Mouse (Mus musculus): ENCODE data around the gene Hspa4. TPM values are rescaled to one million over a fixed set of nuclear protein-coding genes. Genes with fewer than 3 reads are reported as not detected.

The Hspa4 gene
- polyA plus RNA-seq, 1 experiment from 2014 or later = 85.2 TPM

DNA sequence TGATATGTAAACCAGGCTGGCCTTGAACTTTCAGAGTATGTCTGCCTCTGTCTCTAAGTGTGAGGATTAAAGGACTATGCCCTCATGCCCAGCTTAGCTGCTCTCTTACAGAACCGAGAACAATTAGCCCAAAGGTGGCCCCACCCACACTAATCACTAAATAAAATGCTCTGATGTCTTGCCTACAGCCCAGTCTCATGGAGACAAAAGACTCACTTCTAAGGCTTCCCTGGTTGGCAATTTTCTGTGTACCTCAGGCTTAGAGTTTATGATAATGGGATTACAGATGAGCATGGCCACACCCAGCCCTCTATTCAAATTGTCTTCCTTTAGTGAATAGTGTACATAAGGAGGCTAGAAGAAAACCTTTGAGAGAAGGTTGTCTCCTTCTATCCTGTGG, 11.1 kb upstream of the Hspa4 start:
- WGBS = 50% methylated on average over 1 of the region's 1 CpGs
- H3K4me1 ChIP-seq (ENCODE audit: control insufficient read depth, insufficient read depth, low read length) = peaks cover 21% of the 10 kb centered on the region
- no peaks in the 10 kb centered on the region for H3K9me3 ChIP-seq (ENCODE audit: control insufficient read depth, low read length)
- no peak overlapping the region for H3K27ac ChIP-seq (ENCODE audit: low read length)
- ATAC-seq = no peak
- no peak overlapping the region for H3K9ac ChIP-seq (ENCODE audit: low read depth, low read length)
- no peak overlapping the region for H3K4me2 ChIP-seq (ENCODE audit: low read depth, low read length)
- no peak overlapping the region for H3K4me3 ChIP-seq (ENCODE audit: low read length)
- H3K36me3 ChIP-seq (ENCODE audit: control insufficient read depth, insufficient read depth, low read length) = no peaks in the 10 kb centered on the region
- H3K27me3 ChIP-seq (replicated peaks; ENCODE audit: control insufficient read depth, insufficient read depth, low read length) = no peaks in the 10 kb centered on the region

DNA sequence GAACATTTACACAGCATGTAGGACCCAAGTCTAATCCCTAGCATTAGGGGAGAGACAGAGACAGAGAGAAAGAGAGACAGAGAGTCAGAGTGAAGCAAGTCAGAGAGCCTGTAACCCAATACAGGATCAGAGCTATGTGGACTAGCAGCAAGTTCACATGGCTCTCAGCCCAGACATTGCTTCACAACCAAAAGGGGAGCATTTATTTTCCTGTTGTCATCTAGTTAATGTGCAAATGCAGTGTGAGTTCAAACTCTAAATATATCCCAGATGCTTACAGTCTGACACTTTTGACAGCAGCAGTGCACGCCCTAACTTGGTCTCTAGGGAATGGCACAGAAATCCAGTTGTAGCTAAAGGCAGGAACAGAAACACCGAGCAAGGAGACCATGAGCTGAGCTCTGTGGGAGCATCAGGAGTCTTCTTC, 8.6 kb upstream of the Hspa4 start:
- ATAC-seq = peak; percentile 63
- 45% methylated on average over 2 of the region's 2 CpGs for WGBS
- no peaks in the 10 kb centered on the region for H3K9me3 ChIP-seq (ENCODE audit: control insufficient read depth, low read length)
- peaks cover 21% of the 10 kb centered on the region for H3K4me1 ChIP-seq (ENCODE audit: control insufficient read depth, insufficient read depth, low read length)
- H3K36me3 ChIP-seq (ENCODE audit: control insufficient read depth, insufficient read depth, low read length) = no peaks in the 10 kb centered on the region
- H3K4me3 ChIP-seq (ENCODE audit: low read length) = no peak overlapping the region
- H3K27me3 ChIP-seq (replicated peaks; ENCODE audit: control insufficient read depth, insufficient read depth, low read length) = no peaks in the 10 kb centered on the region
- H3K27ac ChIP-seq (ENCODE audit: low read length) = peak overlapping the region; percentile 87
- H3K9ac ChIP-seq (ENCODE audit: low read depth, low read length) = no peak overlapping the region
- no peak overlapping the region for H3K4me2 ChIP-seq (ENCODE audit: low read depth, low read length)

DNA sequence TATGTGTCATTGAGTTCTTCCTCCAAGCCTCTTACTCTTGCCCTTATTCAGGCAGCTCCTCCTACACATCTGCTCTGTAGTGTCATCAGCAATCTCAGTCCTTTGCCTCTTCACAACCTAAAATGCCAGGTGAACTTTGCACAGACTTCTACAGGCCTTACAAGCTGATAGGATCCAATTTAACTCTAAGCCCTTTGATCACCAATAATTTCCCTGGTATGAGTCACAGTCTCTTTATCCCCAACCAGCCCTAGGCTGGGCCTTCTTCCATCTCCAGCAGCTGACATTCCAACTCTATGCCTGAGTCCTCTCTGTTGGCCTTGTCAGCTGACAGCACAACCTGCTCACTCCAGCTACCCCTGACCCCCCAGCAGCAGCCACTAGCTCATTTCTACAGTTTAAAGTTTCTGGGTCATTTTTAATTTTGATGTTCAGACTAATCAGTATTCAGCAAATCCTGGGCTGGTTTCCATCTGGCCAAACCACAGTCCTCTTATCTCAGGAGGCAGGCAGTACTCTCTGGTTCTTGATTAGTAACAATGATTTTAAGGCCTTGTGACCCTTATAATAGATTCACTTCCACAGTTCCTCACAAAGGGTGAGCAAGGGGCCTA, 8.1 kb upstream of the Hspa4 start:
- Histone ChIP-seq H3K4me1 (ENCODE audit: control insufficient read depth, insufficient read depth, low read length) (peaks cover 21% of the 10 kb centered on the region), H3K9me3 (ENCODE audit: control insufficient read depth, low read length) (no peaks in the 10 kb centered on the region), H3K4me3 (ENCODE audit: low read length) (no peak overlapping the region), H3K27ac (ENCODE audit: low read length) (peak overlapping the region; percentile 87), H3K4me2 (ENCODE audit: low read depth, low read length) (no peak overlapping the region), H3K9ac (ENCODE audit: low read depth, low read length) (no peak overlapping the region), H3K36me3 (ENCODE audit: control insufficient read depth, insufficient read depth, low read length) (no peaks in the 10 kb centered on the region), H3K27me3 (replicated peaks; ENCODE audit: control insufficient read depth, insufficient read depth, low read length) (no peaks in the 10 kb centered on the region)
- peak; percentile 85 for ATAC-seq

DNA sequence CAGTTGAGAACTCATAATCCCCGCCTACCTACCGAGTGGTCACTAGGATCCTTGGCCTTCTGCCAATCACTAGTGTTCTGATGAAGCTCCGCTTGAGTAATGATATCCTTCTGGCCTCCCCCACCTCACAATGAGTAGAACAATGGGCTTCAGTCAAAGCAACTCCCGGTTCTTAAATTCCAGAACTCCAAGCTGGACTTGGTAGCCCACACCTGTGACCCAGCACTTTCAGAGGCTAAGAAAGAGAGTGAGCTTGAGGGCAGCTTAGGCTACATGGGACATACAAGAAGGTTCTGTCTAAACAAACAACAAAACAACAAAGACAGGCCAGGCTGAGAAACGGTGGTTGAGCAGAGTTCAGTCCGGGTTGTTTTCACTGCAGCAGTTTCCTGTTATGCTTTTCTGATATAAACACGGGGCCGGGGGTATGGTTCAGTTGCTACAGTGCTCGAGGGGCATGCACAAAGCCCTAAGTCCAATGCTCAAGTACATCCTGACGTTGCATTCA, 7.4 kb upstream of the Hspa4 start:
- Histone ChIP-seq H3K4me2 (ENCODE audit: low read depth, low read length) (no peak overlapping the region), H3K36me3 (ENCODE audit: control insufficient read depth, insufficient read depth, low read length) (no peaks in the 10 kb centered on the region), H3K27ac (ENCODE audit: low read length) (peak overlapping the region; percentile 87), H3K4me3 (ENCODE audit: low read length) (no peak overlapping the region), H3K27me3 (replicated peaks; ENCODE audit: control insufficient read depth, insufficient read depth, low read length) (no peaks in the 10 kb centered on the region), H3K4me1 (ENCODE audit: control insufficient read depth, insufficient read depth, low read length) (peaks cover 21% of the 10 kb centered on the region), H3K9me3 (ENCODE audit: control insufficient read depth, low read length) (no peaks in the 10 kb centered on the region), H3K9ac (ENCODE audit: low read depth, low read length) (no peak overlapping the region)
- peak; percentile 27; the same call in 1 of the 2 replicates for ATAC-seq
- WGBS = 49% methylated on average over 10 of the region's 10 CpGs

DNA sequence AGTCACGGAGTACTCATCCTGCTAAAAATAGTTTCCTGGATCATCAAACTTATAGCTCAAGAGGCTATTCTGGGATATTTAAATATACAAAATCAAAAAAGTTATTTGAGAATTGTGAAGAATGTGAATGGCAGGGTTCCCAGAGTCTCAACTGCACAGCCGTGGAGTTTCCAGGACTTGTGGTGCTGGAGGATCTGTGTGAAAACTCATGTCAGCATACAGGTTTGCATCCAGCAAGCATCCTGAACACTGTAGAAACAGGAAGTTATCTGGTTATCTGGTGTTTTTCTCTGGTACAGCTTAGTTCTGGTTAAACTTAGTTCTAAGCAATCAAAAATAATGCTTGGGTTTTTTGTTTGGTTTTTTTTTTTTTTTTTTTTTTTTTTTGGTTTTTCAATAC, 6.7 kb upstream of the Hspa4 start:
- Histone ChIP-seq H3K9ac (ENCODE audit: low read depth, low read length) (no peak overlapping the region), H3K27me3 (replicated peaks; ENCODE audit: control insufficient read depth, insufficient read depth, low read length) (no peaks in the 10 kb centered on the region), H3K4me2 (ENCODE audit: low read depth, low read length) (no peak overlapping the region), H3K9me3 (ENCODE audit: control insufficient read depth, low read length) (no peaks in the 10 kb centered on the region), H3K4me1 (ENCODE audit: control insufficient read depth, insufficient read depth, low read length) (peaks cover 21% of the 10 kb centered on the region), H3K36me3 (ENCODE audit: control insufficient read depth, insufficient read depth, low read length) (no peaks in the 10 kb centered on the region), H3K4me3 (ENCODE audit: low read length) (no peak overlapping the region), H3K27ac (ENCODE audit: low read length) (no peak overlapping the region)
- ATAC-seq = no peak
- 62% methylated on average over 2 of the region's 2 CpGs for WGBS

DNA sequence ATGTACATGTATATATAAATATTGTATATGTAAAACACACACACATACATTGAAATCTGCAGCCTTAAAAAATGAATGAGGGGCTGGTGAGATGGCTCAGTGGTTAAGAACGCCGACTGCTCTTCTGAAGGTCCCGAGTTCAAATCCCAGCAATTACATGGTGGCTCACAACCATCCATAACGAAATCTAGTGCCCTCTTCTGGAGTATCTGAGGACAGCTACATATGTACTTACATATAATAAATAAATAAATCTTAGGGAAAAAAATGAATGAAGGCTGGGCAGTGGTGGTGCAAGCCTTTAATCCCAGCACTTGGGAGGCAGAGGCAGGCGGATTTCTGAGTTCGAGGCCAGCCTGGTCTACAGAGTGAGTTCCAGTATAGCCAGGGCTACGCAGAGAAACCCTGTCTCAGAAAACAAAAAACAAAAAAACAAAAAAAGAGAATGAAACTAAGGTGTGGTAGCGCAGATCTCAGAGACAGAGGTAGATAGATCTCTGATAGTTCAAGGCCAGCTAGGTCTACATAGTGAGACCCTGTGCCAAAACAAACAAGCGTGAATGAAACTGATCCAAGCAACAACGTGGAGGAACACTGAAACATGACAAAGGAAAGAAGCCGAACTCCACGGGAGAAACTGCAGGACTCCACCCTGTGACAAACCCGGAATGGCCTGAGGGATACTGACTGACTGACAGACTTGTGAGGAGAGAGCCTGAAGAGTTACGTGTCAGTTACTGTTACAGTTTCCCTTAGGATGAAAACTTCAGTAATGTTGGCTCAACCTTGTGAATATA, 4.0 kb upstream of the Hspa4 start:
- 88% methylated on average over 14 of the region's 14 CpGs for WGBS
- Histone ChIP-seq H3K4me2 (ENCODE audit: low read depth, low read length) (no peak overlapping the region), H3K27me3 (replicated peaks; ENCODE audit: control insufficient read depth, insufficient read depth, low read length) (no peaks in the 10 kb centered on the region), H3K9ac (ENCODE audit: low read depth, low read length) (no peak overlapping the region), H3K4me1 (ENCODE audit: control insufficient read depth, insufficient read depth, low read length) (peaks cover 17% of the 10 kb centered on the region), H3K36me3 (ENCODE audit: control insufficient read depth, insufficient read depth, low read length) (no peaks in the 10 kb centered on the region), H3K27ac (ENCODE audit: low read length) (no peak overlapping the region), H3K4me3 (ENCODE audit: low read length) (no peak overlapping the region), H3K9me3 (ENCODE audit: control insufficient read depth, low read length) (no peaks in the 10 kb centered on the region)
- no peak for ATAC-seq

DNA sequence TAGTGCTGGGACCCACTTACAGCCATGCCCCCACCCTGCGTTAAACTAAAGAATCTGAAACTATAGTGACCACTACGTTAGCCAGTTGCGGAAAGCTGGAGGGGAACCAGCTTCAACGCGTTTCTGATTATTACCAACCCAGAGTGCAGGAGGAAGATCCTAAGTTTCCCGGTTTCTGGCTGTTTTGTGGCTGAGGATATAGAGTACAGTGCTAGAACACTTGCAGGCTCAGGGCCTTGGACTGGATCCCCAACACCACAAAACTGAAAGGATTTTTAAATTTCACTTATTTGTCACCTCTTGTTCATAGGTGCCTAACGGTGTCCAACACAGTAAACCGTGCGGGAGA, 884 bp upstream of the Hspa4 start:
- peak overlapping the region; percentile 68 for H3K4me2 ChIP-seq (ENCODE audit: low read depth, low read length)
- no peaks in the 10 kb centered on the region for H3K9me3 ChIP-seq (ENCODE audit: control insufficient read depth, low read length)
- 45% methylated on average over 9 of the region's 9 CpGs for WGBS
- peak overlapping the region; percentile 71 for H3K9ac ChIP-seq (ENCODE audit: low read depth, low read length)
- peaks cover 20% of the 10 kb centered on the region for H3K4me1 ChIP-seq (ENCODE audit: control insufficient read depth, insufficient read depth, low read length)
- no peak for ATAC-seq
- no peaks in the 10 kb centered on the region for H3K27me3 ChIP-seq (replicated peaks; ENCODE audit: control insufficient read depth, insufficient read depth, low read length)
- peak overlapping the region; percentile 99 for H3K4me3 ChIP-seq (ENCODE audit: low read length)
- peaks cover 2% of the 10 kb centered on the region; the same call in 1 of the 2 replicates for H3K36me3 ChIP-seq (ENCODE audit: control insufficient read depth, insufficient read depth, low read length)
- H3K27ac ChIP-seq (ENCODE audit: low read length) = peak overlapping the region; percentile 99

DNA sequence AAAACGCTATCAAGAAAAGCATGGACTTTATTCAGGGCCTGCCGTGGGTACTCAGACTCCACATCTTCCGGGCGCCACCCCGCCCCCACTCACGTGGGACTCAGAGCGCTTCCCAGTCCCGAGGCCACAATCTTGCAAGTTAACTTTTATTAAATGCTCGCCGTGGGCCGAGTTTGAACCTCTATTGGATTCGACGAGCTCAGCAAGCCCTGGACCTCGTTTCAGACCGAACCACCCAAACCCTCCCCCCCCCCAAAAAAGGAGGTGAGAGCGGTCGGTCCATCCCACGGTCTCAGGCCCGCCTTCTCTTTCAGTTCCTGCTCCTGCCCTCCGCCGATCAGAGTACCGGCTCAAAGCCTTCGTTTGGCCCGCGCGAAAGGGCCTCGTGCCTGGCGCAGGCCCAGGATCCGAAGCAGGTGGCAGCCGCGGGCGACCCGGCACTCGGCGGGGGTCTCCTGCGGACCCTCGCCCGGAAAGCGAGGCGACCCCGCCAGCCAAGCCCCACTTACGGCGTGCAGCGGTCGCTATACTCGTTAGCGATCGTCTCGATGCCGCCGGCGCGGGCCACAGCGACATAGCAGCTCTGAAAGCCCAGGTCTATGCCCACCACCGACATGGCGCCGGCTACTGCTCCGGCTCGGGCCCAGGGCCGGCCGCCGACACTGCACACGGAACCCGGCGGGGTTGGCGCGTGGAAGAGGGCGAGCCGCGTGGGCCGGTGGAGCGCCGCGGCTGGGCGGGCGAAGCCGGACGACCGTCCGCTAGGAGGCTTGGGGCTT, 517 bp downstream of the Hspa4 start:
- WGBS = under 1% methylated on average over 79 of the region's 80 CpGs

More for the DNA sequence above, 517 bp downstream of the Hspa4 start:
- Histone ChIP-seq H3K4me3 (ENCODE audit: low read length) (peak overlapping the region; percentile 99), H3K4me1 (ENCODE audit: control insufficient read depth, insufficient read depth, low read length) (peaks cover 27% of the 10 kb centered on the region), H3K4me2 (ENCODE audit: low read depth, low read length) (peak overlapping the region; percentile 63), H3K27me3 (replicated peaks; ENCODE audit: control insufficient read depth, insufficient read depth, low read length) (no peaks in the 10 kb centered on the region), H3K27ac (ENCODE audit: low read length) (peak overlapping the region; percentile 98), H3K9ac (ENCODE audit: low read depth, low read length) (peak overlapping the region; percentile 99), H3K9me3 (ENCODE audit: control insufficient read depth, low read length) (no peaks in the 10 kb centered on the region), H3K36me3 (ENCODE audit: control insufficient read depth, insufficient read depth, low read length) (peaks cover 2% of the 10 kb centered on the region; the same call in 1 of the 2 replicates)
- ATAC-seq = peak; percentile 73

Measured in intestine, embryonic 16.5 days (tissue).